Mouse (Mus musculus) embryonic fibroblast, embryonic 13.5 days (primary cell): Measurements from ENCODE around the gene Avil.

Experiments used
- CTCF ChIP-seq: IDR thresholded peaks from 2 replicates; pipeline ENCODE4 v1.5.1; 2011; ENCODE audit warnings: mild to moderate bottlenecking, control low read depth, low read length, moderate library complexity, borderline replicate concordance; ENCODE audit not compliant: insufficient read depth
- POLR2A ChIP-seq: IDR thresholded peaks from 2 replicates; pipeline ENCODE4 v1.6.1; 2011; ENCODE audit warnings: low read depth, mild to moderate bottlenecking, control low read depth, low read length, moderate library complexity

DNA sequence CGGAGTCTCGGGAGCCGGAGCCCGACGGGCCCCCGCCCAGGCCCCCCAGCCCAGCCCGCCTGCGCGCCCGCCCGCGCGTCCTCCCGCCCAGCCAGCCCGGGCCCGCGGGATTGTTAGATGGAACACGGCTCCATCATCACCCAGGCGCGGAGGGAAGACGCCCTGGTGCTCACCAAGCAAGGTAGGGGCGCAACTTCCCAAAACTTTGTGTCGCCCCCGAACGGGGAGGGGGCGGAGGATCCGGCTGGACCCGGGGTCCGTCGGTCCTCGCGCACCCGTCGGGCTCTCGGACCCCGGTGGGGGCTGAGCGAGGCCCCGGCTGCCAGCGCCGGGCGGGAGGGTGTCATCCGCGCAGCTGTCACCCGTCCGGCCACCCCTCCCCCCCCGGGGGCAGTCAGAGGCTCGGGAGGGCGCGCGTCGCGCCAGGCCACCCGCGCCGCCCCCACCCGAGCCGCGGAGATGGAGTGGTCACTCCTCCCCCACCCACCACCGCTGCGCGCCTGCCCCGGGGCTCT lies 21.3 kb upstream of the Avil start:
- TF ChIP-seq CTCF (no peak), POLR2A (0 out of 2 replicates have a peak, but pooled peaks have one; percentile 20)
